Mouse (Mus musculus) right cerebral cortex, adult 18-20 months (tissue): ENCODE results near the gene Git2.

Experiments
- DNase-seq: peaks from one replicate; pipeline ENCODE4 v3.0.0; 2022; ENCODE audit warnings: mixed read lengths

Git2 gene

DNA sequence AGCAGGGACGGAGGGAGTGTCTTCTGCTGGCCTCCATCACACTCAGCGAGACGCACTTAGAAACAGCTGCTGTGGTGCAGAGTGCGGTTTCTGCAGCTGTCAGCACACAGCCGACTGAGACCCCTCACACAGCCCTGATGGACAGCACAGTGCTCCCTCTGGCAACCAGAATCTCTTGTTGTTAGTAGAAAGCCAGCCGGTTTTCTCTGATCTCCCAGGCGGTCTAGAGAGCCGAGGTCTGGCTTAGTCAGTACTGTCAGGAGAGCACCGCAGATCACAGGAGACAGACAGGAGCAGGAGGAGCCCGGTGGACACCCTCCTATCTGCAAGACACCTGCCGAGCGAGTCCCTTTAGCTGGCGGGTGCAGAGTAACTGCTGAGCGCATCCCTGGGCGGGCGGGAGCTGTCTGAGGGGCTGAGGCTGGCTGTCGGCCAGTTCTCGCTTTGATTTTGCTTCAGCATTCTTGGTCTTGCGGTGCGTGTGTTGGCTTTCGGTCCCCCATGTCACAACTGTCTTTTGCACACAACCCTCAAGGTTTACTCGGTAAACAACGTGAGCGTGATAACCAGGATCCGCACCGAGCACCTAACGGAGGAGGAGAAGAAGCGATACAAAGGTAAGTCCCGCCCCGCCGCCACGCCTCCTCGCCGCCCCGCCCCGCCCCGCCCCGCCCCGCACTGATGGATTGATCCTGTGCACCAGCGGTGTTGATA lies 21.1 kb upstream of the Git2 start:
- DNase-seq = no peak

- DNase-seq = no peak
These were observed 20.3 kb upstream of the Git2 start for GRCm38 (mm10) chr5:114795653-114796052.

GRCm38 (mm10) chr5:114795231-114795630 lies 19.9 kb upstream of the Git2 start:
- DNase-seq = no peak

DNA sequence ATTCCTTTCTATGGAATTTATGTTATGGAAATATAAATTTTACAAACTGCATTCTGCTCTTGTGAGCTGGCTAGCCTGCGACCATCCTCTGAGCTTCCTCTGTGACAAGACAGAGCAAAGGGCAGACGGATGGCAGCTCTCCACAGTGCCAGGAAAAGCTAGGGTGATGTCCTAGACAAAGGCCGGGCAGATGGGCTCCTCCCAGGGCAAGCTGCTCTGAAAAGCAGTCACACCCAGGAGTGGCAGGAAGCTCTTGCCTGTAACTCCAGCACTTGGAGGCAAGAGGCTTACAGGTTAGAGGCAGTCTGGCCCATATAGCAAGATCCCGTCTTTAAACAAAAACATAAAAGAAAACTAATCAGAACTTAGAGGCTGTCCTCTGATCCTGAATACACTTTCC lies 19.3 kb upstream of the Git2 start:
- no peak for DNase-seq

- DNase-seq = no peak
These were observed 18.0 kb upstream of the Git2 start for GRCm38 (mm10) chr5:114793317-114793716.

- no peak for DNase-seq
These were observed 9.9 kb upstream of the Git2 start for GRCm38 (mm10) chr5:114785196-114785595.

GRCm38 (mm10) chr5:114784622-114785165 lies 9.4 kb upstream of the Git2 start:
- DNase-seq = no peak

GRCm38 (mm10) chr5:114783405-114784163 lies 8.3 kb upstream of the Git2 start:
- no peak for DNase-seq

DNA sequence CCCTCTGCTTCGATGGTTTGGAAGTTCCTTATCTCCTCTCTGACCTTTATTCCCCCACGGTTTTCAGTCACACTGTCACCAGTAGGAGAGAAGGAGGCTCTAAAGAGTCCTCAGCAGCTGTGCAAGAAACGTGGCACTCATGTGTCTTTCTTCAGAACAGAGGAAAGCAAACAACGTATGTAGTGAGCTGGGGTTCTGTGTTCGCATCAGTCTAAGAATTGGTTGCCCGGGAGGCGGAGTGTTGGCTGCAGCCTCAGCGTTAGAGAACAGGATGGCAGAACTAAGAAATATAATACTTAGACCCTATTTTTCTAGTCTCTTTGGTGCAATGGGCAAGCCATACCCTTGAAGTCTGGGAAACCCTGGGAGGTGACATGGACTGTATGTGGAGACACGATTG lies 7.7 kb upstream of the Git2 start:
- no peak for DNase-seq

GRCm38 (mm10) chr5:114780912-114781311 lies 5.6 kb upstream of the Git2 start:
- no peak for DNase-seq

GRCm38 (mm10) chr5:114779956-114780489 lies 4.7 kb upstream of the Git2 start:
- DNase-seq = no peak

DNA sequence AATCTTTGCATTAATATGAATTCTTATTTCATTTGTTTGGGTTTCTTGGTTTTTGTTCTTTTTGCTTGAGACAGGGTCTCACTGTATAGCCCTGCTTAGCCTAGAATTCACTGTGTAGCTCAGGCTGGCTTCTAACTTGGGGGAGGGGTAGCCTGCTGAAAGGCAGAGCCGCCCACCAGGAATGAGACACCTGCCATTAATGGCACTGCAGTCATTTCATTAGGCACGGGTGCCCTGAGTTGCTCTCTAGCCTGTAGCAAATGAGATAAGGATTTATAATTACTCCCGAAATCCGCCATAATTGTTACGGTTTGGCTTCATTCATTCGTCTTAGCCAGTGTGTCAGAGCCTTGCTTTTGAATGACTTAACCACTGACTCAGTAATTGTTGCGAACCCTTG lies 857 bp upstream of the Git2 start:
- DNase-seq = no peak

DNA sequence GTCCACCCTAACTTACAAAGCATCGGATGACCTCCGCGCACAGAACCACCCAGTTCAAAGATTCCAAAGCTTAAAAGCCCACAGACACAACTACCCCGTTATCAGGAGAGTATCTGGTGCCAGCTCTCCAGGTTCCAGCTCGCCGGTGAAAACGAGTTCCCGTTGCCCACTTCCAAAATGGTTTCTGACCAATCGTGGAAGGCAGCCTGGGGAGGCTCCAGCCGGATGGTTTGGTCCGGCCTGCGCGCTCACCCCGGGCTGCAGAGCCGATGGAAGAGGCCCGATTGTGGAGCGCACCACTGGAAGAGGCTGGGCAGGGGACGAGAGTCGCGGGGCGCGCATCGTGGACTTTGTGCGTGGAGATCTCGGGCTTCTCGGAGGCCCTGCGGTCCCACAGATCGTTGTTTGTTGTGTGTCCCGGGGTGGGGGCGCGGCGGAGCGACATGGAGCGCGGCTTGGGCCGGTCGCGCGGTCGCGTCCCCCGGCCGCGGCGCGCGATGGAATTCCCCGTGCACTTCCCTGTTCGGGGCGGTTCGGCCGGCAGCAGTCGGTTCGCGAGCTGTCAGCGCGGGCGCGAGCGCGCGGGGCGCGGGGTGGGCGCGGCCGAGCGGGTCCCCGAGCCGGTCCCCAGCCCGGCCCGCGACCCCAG lies 790 bp downstream of the Git2 start, which contains the start of gene Ankrd13a:
Gene Ankrd13a (plus strand): TSS at position 275 of the 649 bp plus-strand sequence.
- DNase-seq = peak; percentile 93

GRCm38 (mm10) chr5:114773780-114774179 lies 1.5 kb downstream of the Git2 start:
- no peak for DNase-seq

- peak; percentile 98 for DNase-seq
These were observed 2.1 kb downstream of the Git2 start for GRCm38 (mm10) chr5:114773211-114773710.

- no peak for DNase-seq
These were observed 2.7 kb downstream of the Git2 start for GRCm38 (mm10) chr5:114772456-114773203.

DNA sequence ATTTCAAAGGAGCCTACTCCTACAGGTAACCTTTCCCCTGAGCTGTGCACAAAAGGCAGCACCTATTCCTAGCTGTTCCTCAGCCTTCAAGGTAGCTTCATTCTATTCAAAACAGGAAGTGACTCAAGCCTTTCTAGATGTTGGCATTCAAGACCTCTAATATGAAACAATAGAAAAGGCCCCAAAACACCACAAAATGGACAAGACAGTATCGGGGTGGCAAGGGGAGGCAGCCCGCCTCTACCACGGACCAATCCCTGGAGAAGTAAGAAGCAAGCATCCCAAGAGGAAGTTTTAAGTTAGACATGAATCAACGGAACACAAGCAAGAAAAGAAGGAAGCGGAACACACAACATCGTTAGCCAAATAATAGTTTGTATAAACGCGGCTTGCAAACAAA lies 3.5 kb downstream of the Git2 start:
- no peak for DNase-seq

GRCm38 (mm10) chr5:114769786-114770185 lies 5.5 kb downstream of the Git2 start:
- DNase-seq = no peak

- DNase-seq = no peak
These were observed 8.1 kb downstream of the Git2 start for GRCm38 (mm10) chr5:114767185-114767584.

DNA sequence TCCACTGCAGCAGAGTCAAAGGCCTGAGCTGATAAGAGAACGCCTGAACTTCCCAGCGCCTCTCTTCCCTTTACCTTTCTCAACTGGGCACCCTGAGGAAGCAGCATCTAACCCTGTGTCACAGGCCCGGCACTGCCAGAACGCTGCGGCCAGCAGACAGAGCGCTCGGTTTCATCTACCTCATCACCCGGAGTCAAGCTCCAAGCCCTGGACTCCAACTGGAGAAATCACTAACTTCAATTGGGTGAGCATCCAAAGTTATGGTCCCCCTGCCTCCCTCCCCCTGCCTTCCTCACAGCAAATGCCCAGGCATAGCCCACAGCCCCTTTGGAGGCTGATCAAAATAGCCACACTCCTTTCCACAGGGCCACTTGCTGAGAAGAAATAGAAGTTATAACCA lies 8.6 kb downstream of the Git2 start:
- no peak for DNase-seq

DNA sequence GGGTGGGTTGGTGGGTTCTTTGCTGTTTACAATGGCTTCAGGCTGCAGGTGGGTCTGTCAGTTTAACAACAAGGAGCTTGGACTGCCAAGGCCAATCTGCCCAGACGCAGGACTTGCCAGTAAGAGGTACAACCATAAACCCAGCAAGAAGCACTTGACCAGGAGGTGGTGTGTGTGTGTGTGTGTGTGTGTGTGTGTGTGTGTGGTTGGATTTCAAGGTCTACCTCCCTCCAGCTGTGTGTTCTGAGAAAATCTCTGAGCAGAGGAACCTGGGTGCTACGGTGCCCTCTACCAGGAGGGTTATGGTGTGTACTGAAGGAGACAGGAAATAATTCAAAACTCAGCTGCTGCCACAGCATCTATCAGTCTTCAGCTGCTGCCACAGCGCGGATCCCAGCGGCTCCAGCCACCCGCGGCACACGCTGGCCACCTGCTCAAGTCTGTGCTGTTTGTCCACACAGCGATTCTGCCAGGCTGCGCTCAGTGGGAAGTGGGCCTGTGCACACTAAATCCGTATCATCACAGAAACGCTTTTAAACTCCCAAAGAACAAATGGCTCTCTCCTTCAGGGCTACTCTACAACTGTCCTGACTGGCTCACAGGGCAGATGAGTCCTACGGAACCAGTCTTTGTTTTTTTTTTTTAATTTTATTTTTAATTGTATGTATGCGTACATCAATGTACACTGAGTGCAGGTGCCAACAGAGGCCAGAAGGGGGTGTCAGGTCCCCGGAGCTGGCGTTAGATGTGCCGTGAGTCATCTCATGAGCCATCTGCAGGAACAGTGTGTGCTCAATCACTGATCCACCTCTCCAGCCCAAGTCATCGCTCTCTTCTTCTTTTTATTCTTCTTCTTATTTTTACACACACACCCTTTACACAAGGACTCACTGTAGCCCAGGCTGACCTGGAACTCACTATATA lies 10.2 kb downstream of the Git2 start:
- DNase-seq = peak; percentile 45
